Mouse (Mus musculus) megakaryocyte, adult 5-6 weeks (primary cell): ENCODE data around the gene Igsf8. TPM values are rescaled to one million over a fixed set of nuclear protein-coding genes. Genes with fewer than 3 reads are reported as not detected.

Source experiments
- ATAC-seq: 2 replicates; pipeline ENCODE4 v1.8.0; 2016; ENCODE audit warnings: mild to moderate bottlenecking, inconsistent platforms; ENCODE audit not compliant: poor library complexity, severe bottlenecking
- total RNA-seq, 2 experiments: library from RNA; stranded (forward) in 1 of 2; stranded (reverse) in 1 of 2; fragments of 153-499, 151-499 nt in 1 of 2; fragments of 221-1000, 200-1000 nt in 1 of 2; gene quantifications; 2 replicates each; pipeline versions ENCODE4 v1.2.3 to v1.2.4; 2015 to 2017

The Igsf8 gene
- total RNA-seq, 2 experiments from 2014 or later, result 29.6 to 34.4 TPM

DNA sequence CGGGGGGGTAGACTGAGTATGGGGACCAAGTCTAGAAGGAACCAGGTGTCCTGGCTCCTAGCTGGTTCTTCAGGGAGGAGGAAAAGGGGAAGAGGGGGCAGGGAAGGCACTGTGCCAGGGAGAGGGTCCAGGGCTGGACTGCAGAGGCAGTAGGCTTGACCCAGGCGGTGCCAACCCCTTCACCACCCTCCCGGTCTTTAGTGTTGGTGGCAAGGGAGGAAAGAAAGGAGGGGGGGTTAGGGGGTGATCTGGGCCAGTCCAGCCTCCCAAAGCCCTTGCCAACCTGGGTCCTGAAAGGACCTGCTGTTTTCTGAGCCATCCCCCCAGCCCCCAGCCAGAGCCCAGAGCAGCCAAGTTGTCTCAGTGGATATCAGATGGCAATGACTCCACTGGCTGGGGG lies 81.3 kb downstream of the Igsf8 start:
- no peak for ATAC-seq

DNA sequence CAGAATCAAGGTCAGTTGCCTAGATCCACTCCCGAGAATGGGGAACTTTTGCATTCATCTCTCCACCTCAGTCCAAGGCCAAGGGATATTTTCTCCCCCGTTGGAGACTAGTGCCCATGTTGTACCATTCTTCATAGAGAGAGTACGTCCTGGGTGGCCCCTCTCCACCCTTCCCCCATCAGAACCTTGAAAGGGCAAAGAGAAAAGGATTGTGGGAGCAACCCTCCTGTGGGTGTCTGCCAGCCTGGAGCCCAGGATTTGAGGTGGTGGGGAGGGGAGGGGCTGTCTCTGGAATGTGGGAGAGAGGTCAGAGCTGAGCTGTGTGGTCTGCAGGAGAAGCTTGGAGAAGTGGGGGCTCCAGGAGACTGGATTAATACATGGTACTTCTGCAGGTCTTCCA lies 82.5 kb downstream of the Igsf8 start:
- no peak for ATAC-seq

DNA sequence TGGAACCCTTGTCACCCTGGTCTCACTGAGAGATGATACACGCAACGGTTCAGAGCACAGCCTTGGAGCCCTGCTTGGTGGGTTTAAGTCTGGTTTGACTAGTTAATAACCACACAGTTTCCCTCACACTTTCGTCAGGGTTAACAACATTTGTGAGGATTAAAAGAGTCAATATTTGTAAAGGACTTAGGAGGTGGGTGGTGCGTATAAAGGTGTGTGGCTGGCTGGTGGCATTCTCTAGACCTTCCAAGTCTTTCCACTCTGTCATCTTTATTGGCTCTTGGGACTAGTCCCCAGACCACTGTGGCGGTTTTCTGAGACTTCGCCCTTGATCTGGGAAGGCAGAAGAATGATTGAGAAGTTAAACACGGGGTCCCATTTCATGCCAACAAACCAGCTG lies 83.4 kb downstream of the Igsf8 start:
- ATAC-seq, result no peak

DNA sequence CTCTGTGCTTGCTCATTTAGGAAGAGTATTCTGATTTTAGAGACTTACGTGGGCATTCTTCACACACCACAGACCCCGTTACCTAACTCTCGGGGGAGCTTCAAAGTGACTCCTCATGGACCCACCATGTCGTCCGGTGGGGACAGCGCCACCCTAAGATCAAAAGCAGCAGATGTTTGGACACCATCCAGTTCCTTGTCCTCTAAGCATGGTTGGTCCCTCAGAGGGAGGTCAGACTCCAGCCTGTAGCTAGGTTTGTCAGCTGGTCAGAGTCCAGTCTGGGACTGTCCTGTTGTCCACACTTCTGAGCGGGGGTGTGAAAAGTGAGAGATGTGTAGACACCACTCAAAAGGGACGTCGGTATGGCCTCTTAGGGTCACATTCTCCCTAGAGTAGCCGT lies 85.3 kb downstream of the Igsf8 start:
- no peak for ATAC-seq

DNA sequence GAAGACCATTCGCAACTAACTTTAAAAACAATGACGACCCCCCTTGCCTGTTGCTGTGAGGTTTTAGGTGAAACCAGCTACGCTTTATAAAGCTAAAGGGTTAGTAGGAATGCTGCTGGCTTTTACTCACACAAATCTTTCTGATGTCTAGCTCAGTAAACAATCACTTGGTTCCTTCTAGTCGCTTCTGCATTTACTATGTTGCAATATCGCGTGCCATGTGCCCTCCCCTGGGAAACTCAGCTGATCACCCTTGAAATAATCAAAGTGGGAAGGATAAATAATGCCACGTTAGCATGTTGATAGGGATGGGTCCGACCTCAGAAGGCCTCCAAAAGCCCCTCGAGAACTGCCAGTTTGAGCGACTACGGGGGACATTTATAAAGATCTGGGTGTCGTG lies 85.9 kb downstream of the Igsf8 start:
- peak; percentile 64 for ATAC-seq

DNA sequence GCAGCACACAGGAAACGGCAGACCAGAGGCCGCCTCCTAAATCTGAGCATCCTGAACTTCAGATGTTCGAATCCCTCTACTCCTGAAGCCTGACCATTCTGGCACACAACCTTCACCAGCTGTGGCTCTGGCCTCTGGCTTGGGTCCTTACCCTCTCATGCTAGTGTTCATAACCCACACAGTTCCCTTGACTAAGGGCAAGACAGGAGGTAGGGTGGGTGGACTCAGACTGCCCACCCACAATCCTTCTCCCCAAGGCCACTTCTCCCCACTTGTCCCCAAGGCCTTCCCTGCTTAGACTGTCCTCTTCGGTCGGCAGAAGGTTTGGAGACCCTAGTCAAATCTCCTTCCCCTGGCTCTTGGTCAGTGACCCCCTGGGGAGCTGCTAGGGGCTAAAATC lies 88.1 kb downstream of the Igsf8 start:
- no peak for ATAC-seq

DNA sequence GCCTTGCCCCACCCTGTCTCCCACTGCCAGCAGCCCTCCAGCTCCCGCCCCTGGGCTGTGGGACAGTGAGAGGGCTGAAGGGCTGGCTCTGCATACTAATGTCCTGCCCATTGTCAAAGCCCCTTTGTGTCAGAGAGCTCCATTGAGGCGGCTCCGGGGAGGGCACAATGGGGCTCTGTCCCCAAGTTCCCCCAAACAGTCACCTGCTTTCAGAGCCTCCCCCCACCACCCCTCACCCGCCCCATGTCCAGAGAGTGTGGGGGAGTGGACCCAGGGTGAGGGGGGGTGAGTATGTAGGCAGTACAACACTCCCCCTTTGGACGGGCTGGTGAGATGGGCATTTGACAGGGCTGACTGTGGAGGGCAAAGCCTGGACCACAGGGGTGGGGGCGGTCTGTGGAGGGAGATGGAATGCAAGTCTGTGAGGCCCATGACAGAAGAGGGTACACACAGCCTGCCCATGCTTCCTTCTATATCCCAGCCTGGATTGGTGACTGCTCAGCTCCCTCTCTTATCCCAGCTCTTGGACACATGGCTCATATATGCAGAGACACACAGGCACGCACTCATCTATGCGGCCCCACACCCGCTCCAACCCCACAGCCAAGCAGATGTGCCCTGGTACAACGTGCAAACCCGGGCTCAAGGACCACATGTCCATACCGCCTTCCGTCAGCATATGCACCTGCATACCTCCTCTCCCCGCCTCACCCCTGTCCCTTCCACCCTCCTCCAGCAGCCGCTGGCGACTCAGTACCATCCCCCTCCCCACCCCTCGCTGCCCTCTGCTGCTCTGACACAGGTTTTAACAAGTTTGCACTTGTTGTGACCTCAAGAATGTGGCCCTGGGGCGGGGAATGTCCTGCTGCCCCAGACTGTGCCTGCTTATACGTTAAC lies 88.7 kb downstream of the Igsf8 start:
- ATAC-seq, result no peak

DNA sequence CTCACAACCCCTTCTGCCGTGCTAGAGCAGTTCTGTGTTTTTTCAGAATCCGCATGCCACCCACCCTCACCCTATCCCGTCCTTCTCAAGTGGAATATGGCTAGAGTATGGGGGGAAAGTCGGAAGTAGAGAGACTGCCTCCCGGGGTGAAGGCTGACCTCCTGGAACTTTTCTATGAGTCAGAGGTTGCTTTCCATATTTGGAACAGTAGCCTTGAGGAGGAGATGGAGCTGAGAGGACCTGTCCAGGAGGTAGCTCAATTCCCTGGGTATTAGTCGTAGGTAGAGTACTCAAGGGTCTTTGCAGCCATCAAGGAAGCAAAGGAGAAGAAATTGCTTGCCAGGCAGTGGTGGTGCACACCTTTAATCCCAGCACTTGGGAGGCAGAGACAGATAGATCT lies 90.6 kb downstream of the Igsf8 start:
- ATAC-seq, result no peak

DNA sequence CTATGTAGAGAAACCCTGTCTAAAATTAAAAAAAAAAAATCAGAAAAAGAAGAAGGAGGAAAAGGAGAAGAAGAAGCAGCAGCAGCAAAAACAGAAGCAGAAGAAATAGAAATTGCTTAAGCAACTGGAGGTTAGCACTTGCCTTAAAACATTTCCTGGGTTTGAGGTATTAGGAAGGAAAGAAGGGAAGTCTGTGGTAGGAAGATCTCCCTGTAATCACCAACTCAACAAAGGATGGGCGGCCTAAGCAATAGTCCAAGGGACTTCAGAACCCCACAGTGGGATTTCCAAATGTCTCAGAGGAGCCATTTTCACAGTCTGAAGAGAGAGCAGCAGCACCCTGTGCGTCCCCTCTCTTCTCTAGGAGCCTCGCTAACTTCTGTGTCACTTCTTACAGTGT lies 91.0 kb downstream of the Igsf8 start:
- ATAC-seq, result peak; percentile 70

DNA sequence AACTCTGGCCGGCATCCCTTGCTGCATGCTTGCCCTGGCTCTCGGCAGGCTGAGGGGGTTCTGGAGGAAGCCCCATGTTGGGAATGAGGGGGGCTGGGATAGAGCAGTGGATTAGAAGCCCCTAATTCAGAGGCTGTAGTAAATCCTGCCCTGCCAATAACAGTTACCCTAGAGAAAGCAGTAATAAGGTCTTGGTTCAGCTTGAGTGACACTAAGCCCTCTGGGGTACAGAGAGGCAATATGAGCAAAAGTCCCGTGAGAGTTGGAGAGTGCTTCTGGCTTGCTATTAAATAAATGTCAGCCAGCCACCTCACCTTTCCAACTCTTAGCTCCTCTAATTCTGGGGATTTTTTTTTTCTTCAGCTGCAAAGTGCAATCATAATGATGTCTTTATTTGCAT lies 93.9 kb downstream of the Igsf8 start:
- no peak for ATAC-seq

DNA sequence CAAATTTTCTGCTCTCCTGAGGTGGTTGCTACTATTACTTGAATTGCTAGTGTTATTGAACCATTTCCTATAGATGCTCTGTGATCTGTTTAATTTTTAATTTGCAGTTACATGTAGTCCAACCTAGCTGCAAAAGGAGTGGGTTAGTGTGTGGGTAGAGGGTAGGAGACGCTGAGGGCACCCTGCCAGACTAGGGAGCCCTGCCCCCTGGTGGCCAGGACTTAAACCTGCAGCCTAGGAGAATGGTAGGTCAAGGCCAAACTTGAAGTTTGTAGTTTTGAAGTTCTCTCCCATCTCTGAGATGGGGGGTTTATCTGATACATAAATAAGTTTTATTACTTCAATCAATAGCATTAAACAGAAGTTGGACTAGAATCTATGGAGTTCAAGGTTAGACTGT lies 96.1 kb downstream of the Igsf8 start:
- ATAC-seq, result peak; percentile 98

DNA sequence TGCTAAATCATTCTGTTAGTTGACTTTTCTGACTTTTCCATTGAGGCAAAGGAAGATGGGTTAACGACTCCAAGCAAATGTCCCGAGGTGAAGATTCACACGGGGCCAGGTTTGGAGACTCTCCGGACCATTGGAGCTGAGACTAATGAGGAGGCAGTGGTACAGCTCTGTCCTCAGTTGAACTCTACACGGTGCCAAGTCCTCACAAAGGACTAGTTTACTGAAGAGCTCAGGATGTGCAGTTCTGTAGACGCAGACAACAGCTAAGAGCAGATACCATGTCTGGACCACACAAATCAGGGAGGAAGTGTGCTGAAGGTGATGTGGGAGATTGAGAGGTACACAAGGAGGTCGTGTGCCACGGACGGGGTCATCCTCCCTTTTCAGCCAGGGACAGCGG lies 96.9 kb downstream of the Igsf8 start:
- no peak for ATAC-seq

DNA sequence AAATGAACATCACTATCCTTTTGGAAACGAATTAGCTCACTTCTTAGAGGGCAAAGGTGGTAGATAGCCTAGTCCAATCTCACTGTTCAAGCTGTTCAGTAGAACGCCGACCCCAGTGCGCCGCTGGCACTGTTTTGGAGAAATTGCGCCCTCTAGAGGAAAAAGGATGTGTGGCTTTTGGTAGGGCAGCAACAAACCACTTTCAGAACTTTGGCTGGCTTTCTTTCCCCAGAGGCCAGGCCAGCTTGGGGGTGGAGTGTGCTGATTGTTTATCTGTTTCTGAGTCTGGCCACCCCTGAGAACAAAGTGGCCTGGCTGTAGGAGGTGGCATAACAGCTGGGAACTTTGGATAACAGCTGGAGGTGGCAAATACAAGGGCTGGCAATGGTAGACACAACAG lies 103.2 kb downstream of the Igsf8 start:
- ATAC-seq, result peak; percentile 76

DNA sequence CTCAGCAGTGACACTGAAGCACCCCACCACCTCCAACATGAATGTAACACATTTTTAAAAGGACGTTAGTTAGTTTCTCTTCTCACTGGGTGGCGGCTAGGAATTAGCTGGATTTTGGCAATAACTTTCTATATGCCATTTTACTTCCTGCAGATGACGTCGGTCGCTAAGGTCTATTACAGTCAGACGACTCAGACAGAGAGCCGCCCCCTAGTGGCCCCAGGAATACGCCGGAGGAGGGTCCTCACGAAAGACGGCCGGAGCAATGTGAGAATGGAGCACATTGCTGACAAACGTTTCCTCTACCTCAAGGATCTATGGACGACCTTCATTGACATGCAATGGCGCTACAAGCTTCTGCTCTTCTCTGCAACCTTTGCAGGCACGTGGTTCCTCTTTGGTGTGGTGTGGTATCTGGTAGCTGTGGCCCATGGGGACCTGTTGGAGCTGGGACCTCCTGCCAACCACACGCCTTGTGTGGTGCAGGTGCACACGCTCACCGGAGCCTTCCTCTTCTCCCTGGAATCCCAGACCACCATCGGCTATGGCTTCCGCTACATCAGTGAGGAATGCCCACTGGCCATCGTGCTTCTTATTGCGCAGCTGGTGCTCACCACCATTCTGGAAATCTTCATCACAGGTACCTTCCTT lies 107.5 kb downstream of the Igsf8 start:
- ATAC-seq, result peak; percentile 81

Other genes with a start within 250 kb of the Igsf8 start
- 2.1 and 2.8 TPM in 2 replicates for gene Vangl2, start 233.2 kb upstream of the Igsf8 start, total RNA-seq (2015)
- gene Vangl2, start 233.2 kb upstream of the Igsf8 start, total RNA-seq (2017), result 1.8 and 2.5 TPM in 2 replicates
- not detected in 2 replicates for gene Nhlh1, start 204.1 kb upstream of the Igsf8 start, total RNA-seq (2015)
- gene Nhlh1, start 204.1 kb upstream of the Igsf8 start, total RNA-seq (2017), result not detected in 2 replicates
- gene Copa, start 179.1 kb upstream of the Igsf8 start, total RNA-seq (2015), result 120 and 132 TPM in 2 replicates
- 122 and 132 TPM in 2 replicates for gene Copa, start 179.1 kb upstream of the Igsf8 start, total RNA-seq (2017)
- 81.2 and 87.8 TPM in 2 replicates for gene Ncstn, start 178.8 kb upstream of the Igsf8 start, total RNA-seq (2015)
- gene Ncstn, start 178.8 kb upstream of the Igsf8 start, total RNA-seq (2017), result 39.8 and 45.5 TPM in 2 replicates
- gene Pex19, start 134.9 kb upstream of the Igsf8 start, total RNA-seq (2015), result 16.6 and 17.5 TPM in 2 replicates
- gene Pex19, start 134.9 kb upstream of the Igsf8 start, total RNA-seq (2017), result 33.9 and 36.5 TPM in 2 replicates
- 18.9 and 19.4 TPM in 2 replicates for gene Dcaf8, start 113.6 kb upstream of the Igsf8 start, total RNA-seq (2015)
- 63.9 and 71.6 TPM in 2 replicates for gene Dcaf8, start 113.6 kb upstream of the Igsf8 start, total RNA-seq (2017)
- gene Pea15a, start 54.8 kb upstream of the Igsf8 start, total RNA-seq (2015), result 16.1 and 17.5 TPM in 2 replicates
- gene Pea15a, start 54.8 kb upstream of the Igsf8 start, total RNA-seq (2017), result 13.6 and 18.5 TPM in 2 replicates
- gene Casq1, start 41.8 kb upstream of the Igsf8 start, total RNA-seq (2015), result not detected in 2 replicates
- gene Casq1, start 41.8 kb upstream of the Igsf8 start, total RNA-seq (2017), result not detected in 2 replicates
- gene Atp1a4, start 3.2 kb upstream of the Igsf8 start, total RNA-seq (2015), result not detected in 2 replicates
- gene Atp1a4, start 3.2 kb upstream of the Igsf8 start, total RNA-seq (2017), result not detected in 2 replicates
- gene Atp1a2, start 36.4 kb downstream of the Igsf8 start, total RNA-seq (2015), result 0.02 TPM in 1 of 2 replicates, not detected in the other
- not detected in 2 replicates for gene Atp1a2, start 36.4 kb downstream of the Igsf8 start, total RNA-seq (2017)
- not detected in 2 replicates for gene Kcnj9, start 67.7 kb downstream of the Igsf8 start, total RNA-seq (2015)
- gene Kcnj9, start 67.7 kb downstream of the Igsf8 start, total RNA-seq (2017), result not detected in 2 replicates
- gene Kcnj10, start 79.6 kb downstream of the Igsf8 start, total RNA-seq (2015), result 0.23 and 0.42 TPM in 2 replicates
- 0.26 and 0.28 TPM in 2 replicates for gene Kcnj10, start 79.6 kb downstream of the Igsf8 start, total RNA-seq (2017)
- gene Pigm, start 114.9 kb downstream of the Igsf8 start, total RNA-seq (2015), result 14.1 and 15.5 TPM in 2 replicates
- gene Pigm, start 114.9 kb downstream of the Igsf8 start, total RNA-seq (2017), result 14.8 and 15.1 TPM in 2 replicates
- 2.3 and 3.1 TPM in 2 replicates for gene Slamf9, start 213.7 kb downstream of the Igsf8 start, total RNA-seq (2015)
- 0.11 and 1.5 TPM in 2 replicates for gene Slamf9, start 213.7 kb downstream of the Igsf8 start, total RNA-seq (2017)
- 0.20 and 1.9 TPM in 2 replicates for gene Igsf9, start 220.1 kb downstream of the Igsf8 start, total RNA-seq (2015)
- 0.16 TPM in 1 of 2 replicates, not detected in the other for gene Igsf9, start 220.1 kb downstream of the Igsf8 start, total RNA-seq (2017)
- gene Tagln2, start 238.4 kb downstream of the Igsf8 start, total RNA-seq (2015), result 667 and 741 TPM in 2 replicates
- gene Tagln2, start 238.4 kb downstream of the Igsf8 start, total RNA-seq (2017), result 334 and 340 TPM in 2 replicates